Mouse (Mus musculus): ENCODE measurements around the gene Icmt. TPM values are rescaled to one million over a fixed set of nuclear protein-coding genes. Genes with fewer than 3 reads are reported as not detected.
A peak's percentile ranks its signal among the peaks of the same experiment; 100 is the strongest.

Icmt gene
- polyA plus RNA-seq, 1 experiment from 2014 or later: 20.3 TPM

DNA sequence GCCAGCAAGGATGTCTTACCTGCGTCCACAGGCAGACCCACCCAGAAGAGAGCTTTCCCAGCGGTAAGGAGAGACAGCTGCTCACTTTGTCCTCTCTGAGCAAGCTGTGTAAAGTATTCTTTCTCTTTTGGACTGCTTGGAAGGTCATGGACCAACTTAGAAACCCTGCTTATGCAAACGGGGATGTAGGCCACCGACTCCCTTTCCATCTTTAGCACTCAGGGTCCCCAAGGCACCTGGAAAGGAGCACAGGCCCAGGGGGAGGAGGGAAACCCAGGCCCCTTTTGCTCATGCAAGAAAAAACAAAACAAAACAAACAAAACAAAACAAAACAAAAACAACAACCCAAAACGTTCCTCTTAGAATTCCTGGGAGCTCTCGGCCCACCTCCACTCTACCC, 5.5 kb upstream of the Icmt start, which contains the start of gene Hes3:
TSS of gene Hes3 (minus strand) at position 101 of the 400 bp plus-strand sequence.
- Histone ChIP-seq H3K36me3 (replicated peaks) (no peaks in the 10 kb centered on the region), H3K4me3 (replicated peaks) (peak within 1 kb of the TSS; percentile 35), H3K27ac (no peak within 1 kb of the TSS), H3K4me1 (peaks cover 72% of the 10 kb centered on the region), H3K27me3 (peaks cover 98% of the 10 kb centered on the region), H3K9me3 (no peaks in the 10 kb centered on the region), H3K9ac (peak within 1 kb of the TSS; percentile 48), H3K4me2 (peak within 1 kb of the TSS; percentile 61)
- ATAC-seq (ENCODE audit: low FRiP score): no peak
- WGBS: 19% methylated on average over 6 of the region's 6 CpGs

DNA sequence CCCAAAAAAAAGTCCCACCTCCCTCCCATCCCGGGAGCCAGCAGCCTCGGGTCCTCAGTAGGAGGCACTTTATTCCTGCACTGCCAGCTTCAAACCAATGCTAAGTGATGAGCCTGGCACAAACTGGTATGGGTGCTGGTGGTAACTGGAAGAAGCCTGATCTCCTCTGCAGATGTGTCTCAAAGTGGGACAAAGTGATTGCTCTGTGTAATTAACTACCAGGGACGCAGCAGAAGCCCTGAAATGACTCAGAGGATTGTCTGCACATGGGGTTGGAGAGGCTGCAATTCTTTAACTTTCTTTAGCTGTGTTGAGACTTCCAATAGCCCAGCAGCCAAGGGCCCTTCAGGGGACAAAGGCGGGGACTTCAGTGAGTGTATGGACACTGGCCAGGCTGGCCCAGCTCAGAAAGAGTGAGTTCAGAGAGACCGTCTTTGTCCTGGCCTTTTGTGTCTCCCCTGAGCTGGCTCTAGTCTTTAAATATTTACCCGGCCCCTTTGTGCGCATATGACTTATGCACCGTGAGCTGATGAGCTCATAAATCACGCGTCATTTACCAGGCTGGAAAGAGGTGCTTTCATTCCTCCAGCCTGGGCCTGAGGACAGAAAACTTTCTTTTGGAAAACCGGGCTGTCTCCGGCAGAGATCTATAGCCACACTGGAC, 4.8 kb upstream of the Icmt start:
- Histone ChIP-seq H3K4me3 (replicated peaks) (no peak overlapping the region), H3K4me2 (no peak overlapping the region)

DNA sequence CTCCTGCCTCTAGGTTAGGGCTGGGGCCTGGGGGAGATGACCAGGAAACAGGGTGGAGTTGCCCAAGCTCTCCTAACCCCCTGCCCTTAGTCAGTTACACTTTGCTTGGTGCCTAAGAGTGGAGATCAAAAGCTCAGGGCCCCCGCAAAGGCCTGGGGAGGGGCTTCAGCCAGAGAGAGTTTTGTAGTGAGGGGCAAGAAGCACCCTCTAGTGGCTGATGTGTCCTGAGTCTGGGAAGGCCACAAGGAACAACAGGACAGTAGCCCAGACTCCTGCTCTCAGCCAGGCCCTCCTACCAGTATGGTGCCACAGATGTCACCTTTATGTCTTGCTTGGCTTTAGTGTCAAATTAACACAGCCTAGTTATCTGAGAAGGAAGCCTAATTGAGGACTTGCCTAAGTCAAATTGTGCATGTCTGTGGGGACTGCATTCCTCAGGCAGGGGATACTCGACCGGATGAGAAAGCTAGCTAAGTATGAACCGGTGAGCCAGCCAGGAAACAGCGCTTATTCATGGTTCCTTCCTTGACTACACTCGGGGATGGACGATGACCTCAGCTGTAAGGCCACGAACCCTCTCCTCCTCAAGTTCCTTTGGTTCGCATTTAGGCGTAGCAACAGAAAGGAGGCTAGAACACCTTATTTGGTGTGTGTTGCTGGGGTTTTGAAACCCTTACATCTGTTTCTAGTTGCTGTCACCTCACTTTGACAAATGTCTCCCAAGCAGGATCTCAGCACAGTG, 2.7 kb upstream of the Icmt start:
- H3K4me1 ChIP-seq: peaks cover 68% of the 10 kb centered on the region
- ATAC-seq (ENCODE audit: low FRiP score): no peak
- peaks cover 1% of the 10 kb centered on the region; the same call in 1 of the 2 replicates for H3K36me3 ChIP-seq (replicated peaks)
- WGBS: 58% methylated on average over 10 of the region's 10 CpGs
- no peak overlapping the region for H3K9ac ChIP-seq
- no peaks in the 10 kb centered on the region for H3K9me3 ChIP-seq
- H3K4me2 ChIP-seq: no peak overlapping the region
- H3K27ac ChIP-seq: no peak overlapping the region
- no peak overlapping the region for H3K4me3 ChIP-seq (replicated peaks)
- H3K27me3 ChIP-seq: peaks cover 78% of the 10 kb centered on the region

More for the DNA sequence above, 4.8 kb upstream of the Icmt start:
- Histone ChIP-seq H3K36me3 (replicated peaks) (no peaks in the 10 kb centered on the region), H3K27ac (no peak overlapping the region), H3K27me3 (peaks cover 91% of the 10 kb centered on the region), H3K9me3 (no peaks in the 10 kb centered on the region), H3K4me1 (peaks cover 67% of the 10 kb centered on the region), H3K9ac (0 out of 2 replicates have a peak overlapping the region, but pooled peaks have one; percentile 17)
- 3% methylated on average over 12 of the region's 12 CpGs for WGBS
- no peak for ATAC-seq (ENCODE audit: low FRiP score)

DNA sequence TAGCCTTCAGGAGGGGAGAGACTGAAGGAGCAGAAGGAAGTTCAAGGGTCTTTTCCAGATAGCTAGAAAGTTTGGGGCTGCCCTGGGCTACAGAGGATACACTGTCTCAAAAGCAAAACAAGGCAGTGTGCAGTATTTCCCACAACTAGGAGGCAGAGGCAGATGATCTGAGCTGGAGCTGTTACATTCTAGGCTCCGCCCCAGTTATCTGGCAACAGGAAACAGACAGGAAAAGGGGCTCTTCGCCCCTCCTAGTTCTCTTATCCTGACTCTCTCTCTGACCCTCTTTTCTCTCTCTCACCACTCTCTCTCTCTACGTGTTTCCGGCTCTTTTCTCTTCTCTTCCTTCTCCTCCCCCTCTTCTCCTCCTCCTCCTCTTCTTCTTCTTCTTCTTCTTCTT, 1.1 kb upstream of the Icmt start:
- Histone ChIP-seq H3K27ac (no peak overlapping the region), H3K9me3 (no peaks in the 10 kb centered on the region), H3K9ac (no peak overlapping the region), H3K4me1 (peaks cover 54% of the 10 kb centered on the region), H3K4me2 (no peak overlapping the region), H3K4me3 (replicated peaks) (no peak overlapping the region), H3K36me3 (replicated peaks) (peaks cover 16% of the 10 kb centered on the region), H3K27me3 (peaks cover 63% of the 10 kb centered on the region)
- WGBS: 53% methylated on average over 4 of the region's 4 CpGs
- ATAC-seq (ENCODE audit: low FRiP score): no peak

DNA sequence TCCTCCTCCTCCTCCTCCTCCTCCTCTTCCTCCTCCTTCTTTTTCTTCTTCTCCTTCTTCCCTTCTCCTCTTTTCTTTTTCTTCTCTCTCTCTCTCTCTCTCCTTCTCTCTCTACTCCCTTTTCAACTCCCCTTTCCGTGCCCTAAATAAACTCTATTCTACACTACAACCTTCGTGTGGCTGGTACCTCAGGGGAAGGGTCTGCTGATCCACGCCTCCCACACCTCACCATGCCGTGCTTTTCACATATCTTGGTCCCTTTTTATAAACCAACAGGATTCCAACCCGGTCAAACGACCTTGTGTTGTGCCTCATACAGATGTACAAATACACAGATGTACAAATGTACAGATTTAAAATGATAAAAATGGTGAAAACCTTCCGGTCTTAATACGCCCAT, 656 bp upstream of the Icmt start:
- H3K27me3 ChIP-seq: peaks cover 58% of the 10 kb centered on the region
- peak overlapping the region; percentile 96 for H3K4me3 ChIP-seq (replicated peaks)
- peaks cover 49% of the 10 kb centered on the region for H3K4me1 ChIP-seq
- WGBS: 23% methylated on average over 8 of the region's 8 CpGs
- peak overlapping the region; percentile 97 for H3K4me2 ChIP-seq
- no peaks in the 10 kb centered on the region for H3K9me3 ChIP-seq
- no peak for ATAC-seq (ENCODE audit: low FRiP score)
- peaks cover 20% of the 10 kb centered on the region for H3K36me3 ChIP-seq (replicated peaks)
- H3K9ac ChIP-seq: peak overlapping the region; percentile 91; the same call in 1 of the 2 replicates
- H3K27ac ChIP-seq: no peak overlapping the region

DNA sequence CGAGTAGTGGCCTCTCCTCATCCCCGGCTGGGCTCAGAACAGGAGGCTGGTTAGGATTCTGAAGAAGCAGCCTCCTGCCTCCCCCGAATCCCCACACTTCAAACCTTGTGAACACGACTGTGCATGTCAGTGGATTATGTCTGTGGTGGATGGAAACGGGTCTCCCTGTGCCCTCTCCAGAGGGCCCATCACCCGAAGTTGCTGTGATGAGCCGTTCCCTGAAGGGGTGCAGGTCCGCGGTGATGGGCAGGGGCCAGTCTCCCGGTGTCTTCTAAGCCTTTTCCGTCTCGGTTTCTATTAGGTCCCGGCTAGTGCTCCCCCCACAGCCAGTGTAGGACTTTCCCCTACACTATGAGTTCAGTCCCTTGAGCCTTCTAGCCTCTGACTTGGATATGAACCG, 1.8 kb downstream of the Icmt start:
- H3K4me1 ChIP-seq: peaks cover 25% of the 10 kb centered on the region
- WGBS: 84% methylated on average over 14 of the region's 14 CpGs
- H3K9me3 ChIP-seq: no peaks in the 10 kb centered on the region
- H3K4me3 ChIP-seq (replicated peaks): peak overlapping the region; percentile 96; the same call in 1 of the 2 replicates
- H3K27me3 ChIP-seq: peaks cover 34% of the 10 kb centered on the region
- H3K9ac ChIP-seq: peak overlapping the region; percentile 45
- H3K4me2 ChIP-seq: peak overlapping the region; percentile 97; the same call in 1 of the 2 replicates
- peaks cover 45% of the 10 kb centered on the region for H3K36me3 ChIP-seq (replicated peaks)
- ATAC-seq (ENCODE audit: low FRiP score): no peak
- H3K27ac ChIP-seq: no peak overlapping the region

DNA sequence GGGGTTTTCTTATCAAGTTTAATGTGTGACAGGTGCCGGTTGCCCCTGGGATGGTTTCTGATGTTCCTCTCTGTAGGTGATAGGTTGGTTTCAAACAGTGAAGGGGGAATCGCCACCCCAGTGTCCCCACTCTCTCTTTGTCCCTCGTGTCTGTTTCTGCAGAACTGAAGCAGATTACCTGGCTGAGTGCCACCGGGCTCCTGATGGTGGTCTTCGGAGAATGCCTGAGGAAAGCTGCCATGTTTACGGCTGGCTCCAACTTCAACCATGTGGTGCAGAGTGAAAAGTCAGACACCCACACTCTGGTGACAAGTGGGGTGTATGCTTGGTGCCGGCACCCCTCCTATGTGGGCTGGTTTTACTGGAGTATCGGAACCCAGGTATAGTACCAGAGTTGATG, 3.3 kb downstream of the Icmt start:
- ATAC-seq (ENCODE audit: low FRiP score): no peak
- H3K36me3 ChIP-seq (replicated peaks): peaks cover 57% of the 10 kb centered on the region
- no peak overlapping the region for H3K4me2 ChIP-seq
- H3K4me1 ChIP-seq: peaks cover 18% of the 10 kb centered on the region
- WGBS: 97% methylated on average over 8 of the region's 8 CpGs
- H3K9ac ChIP-seq: no peak overlapping the region
- H3K4me3 ChIP-seq (replicated peaks): no peak overlapping the region
- peaks cover 18% of the 10 kb centered on the region for H3K27me3 ChIP-seq
- no peak overlapping the region for H3K27ac ChIP-seq
- H3K9me3 ChIP-seq: no peaks in the 10 kb centered on the region

DNA sequence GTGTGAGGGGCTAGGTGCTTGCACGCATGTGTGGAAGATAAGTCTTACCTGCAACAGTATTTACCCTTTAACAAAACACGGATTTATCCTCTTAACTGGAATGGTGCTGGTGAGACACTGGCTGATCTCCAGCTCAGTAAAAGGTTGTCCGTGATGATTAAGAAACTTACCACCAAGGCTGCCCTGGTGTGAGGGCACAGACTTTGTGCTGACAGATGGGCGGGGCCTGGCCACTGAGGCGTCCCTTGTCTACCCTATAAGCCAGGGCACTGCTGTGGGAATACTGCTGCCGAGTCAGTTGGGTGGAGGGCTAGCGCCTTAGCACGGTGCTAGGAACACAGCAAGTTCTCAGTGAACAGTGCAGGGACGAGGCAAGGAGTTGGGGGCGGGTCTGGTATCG, 5.0 kb downstream of the Icmt start:
- Histone ChIP-seq H3K4me1 (peaks cover 14% of the 10 kb centered on the region), H3K27me3 (0 out of 2 replicates have a peak, but pooled peaks cover 6% of the 10 kb centered on the region), H3K9ac (no peak overlapping the region), H3K36me3 (replicated peaks) (peaks cover 57% of the 10 kb centered on the region), H3K27ac (no peak overlapping the region), H3K9me3 (no peaks in the 10 kb centered on the region), H3K4me2 (no peak overlapping the region), H3K4me3 (replicated peaks) (no peak overlapping the region)
- WGBS: 71% methylated on average over 11 of the region's 11 CpGs
- ATAC-seq (ENCODE audit: low FRiP score): no peak

DNA sequence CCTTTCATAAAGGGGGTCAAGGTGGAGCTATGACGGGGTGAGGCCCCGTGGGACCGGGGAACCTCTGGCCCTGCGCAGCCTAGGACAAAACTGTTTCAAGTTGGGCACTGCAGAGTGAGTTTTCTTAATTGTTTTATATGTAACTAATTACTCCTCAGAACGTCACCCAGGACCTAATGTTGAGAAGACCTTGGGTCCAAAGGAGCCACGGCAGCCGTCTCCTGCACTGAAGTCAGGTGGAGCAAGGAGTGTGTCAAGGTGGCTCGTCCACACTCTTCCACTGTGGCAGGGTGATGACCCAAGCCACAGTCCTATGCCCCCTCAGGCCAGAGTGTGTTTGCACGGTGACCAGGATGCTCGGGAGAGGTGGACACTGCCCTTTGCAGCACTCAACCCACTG, 6.1 kb downstream of the Icmt start:
- no peak overlapping the region for H3K9ac ChIP-seq
- peaks cover 8% of the 10 kb centered on the region for H3K4me1 ChIP-seq
- ATAC-seq (ENCODE audit: low FRiP score): no peak
- H3K27ac ChIP-seq: no peak overlapping the region
- H3K9me3 ChIP-seq: no peaks in the 10 kb centered on the region
- peaks cover 57% of the 10 kb centered on the region for H3K36me3 ChIP-seq (replicated peaks)
- WGBS: 96% methylated on average over 10 of the region's 10 CpGs
- H3K4me2 ChIP-seq: no peak overlapping the region
- 0 out of 2 replicates have a peak, but pooled peaks cover 6% of the 10 kb centered on the region for H3K27me3 ChIP-seq
- no peak overlapping the region for H3K4me3 ChIP-seq (replicated peaks)

DNA sequence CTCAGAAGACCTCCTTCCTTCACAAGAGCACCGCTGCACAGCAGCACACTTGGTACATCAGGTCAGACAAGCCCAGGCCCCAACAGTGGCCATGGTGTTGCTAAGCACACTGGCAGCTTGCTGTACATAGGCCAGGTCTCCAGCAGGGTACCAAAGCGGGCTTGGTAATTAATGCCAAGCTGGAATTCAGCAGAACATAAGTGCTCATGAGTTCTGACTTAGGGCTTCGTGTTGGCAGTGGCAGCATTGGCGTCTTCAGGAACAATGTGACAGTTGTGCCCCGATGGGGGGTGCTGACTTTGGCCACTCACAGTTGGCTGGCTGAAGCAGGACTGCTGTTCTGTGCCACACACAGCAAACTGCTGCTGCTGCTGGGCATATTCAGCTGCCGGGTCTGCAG, 7.7 kb downstream of the Icmt start:
- Histone ChIP-seq H3K9me3 (no peaks in the 10 kb centered on the region), H3K36me3 (replicated peaks) (peaks cover 57% of the 10 kb centered on the region), H3K4me1 (no peaks in the 10 kb centered on the region), H3K4me3 (replicated peaks) (no peak overlapping the region), H3K4me2 (no peak overlapping the region), H3K27me3 (peaks cover 8% of the 10 kb centered on the region), H3K9ac (no peak overlapping the region), H3K27ac (no peak overlapping the region)
- ATAC-seq (ENCODE audit: low FRiP score): no peak
- 91% methylated on average over 6 of the region's 6 CpGs for WGBS

DNA sequence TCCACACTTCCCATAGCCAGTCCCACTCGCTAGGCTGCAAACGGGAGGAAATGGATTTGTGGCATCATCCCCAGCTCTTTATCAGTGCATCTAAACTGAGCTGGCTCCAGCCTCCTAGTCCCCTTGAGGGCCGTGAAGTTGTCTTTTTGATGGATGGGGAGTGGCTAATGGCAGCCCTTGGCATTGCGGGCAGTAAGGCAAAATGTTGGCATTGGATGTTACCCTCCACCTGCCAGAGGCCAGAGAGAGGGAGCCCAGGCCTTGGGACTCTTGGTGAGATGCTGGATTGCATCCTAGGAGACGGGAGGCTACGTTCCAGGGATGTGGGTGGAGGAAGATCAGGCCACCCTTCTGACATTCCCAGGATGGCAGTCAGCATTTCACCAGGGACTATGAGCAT, 9.0 kb downstream of the Icmt start:
- H3K9ac ChIP-seq: no peak overlapping the region
- H3K4me2 ChIP-seq: no peak overlapping the region
- H3K36me3 ChIP-seq (replicated peaks): peaks cover 45% of the 10 kb centered on the region
- H3K9me3 ChIP-seq: no peaks in the 10 kb centered on the region
- H3K4me3 ChIP-seq (replicated peaks): no peak overlapping the region
- no peaks in the 10 kb centered on the region for H3K4me1 ChIP-seq
- WGBS: 90% methylated on average over 6 of the region's 6 CpGs
- ATAC-seq (ENCODE audit: low FRiP score): no peak
- H3K27me3 ChIP-seq: peaks cover 22% of the 10 kb centered on the region
- no peak overlapping the region for H3K27ac ChIP-seq

DNA sequence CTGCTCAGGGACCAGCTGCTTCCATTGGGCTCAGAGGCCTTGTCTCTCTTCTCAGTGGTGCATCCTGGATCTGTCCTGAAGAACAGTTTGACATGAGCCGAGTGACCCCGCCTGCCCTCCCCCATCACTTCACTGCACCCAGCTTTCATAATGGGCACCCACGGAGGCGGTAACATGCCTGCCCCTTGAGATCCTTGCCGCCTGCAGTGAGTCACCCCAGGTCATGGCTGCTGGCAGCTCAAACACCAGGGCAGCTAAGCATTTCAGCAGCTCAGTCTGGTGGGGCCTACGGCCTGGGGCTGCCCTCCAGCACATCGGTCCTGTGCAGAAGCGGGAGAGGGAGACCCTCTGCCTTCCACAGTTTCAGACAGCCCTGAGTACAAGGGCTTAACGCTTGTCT, 10.5 kb downstream of the Icmt start:
- Histone ChIP-seq H3K4me1 (peaks cover 7% of the 10 kb centered on the region; the same call in 1 of the 2 replicates), H3K27ac (no peak overlapping the region), H3K9me3 (no peaks in the 10 kb centered on the region), H3K27me3 (peaks cover 37% of the 10 kb centered on the region), H3K9ac (no peak overlapping the region), H3K4me3 (replicated peaks) (no peak overlapping the region), H3K36me3 (replicated peaks) (peaks cover 30% of the 10 kb centered on the region), H3K4me2 (no peak overlapping the region)
- WGBS: 76% methylated on average over 9 of the region's 9 CpGs
- ATAC-seq (ENCODE audit: low FRiP score): no peak

Measured in forebrain, embryonic 12.5 days (tissue).